Mouse (Mus musculus) cerebellum, adult 2 months (tissue): ENCODE measurements at regions not wholly inside any gene's neighbourhood (a gene's known extent, or its start where the extent isn't known, plus 50 kb on each side); places are given as distances from the start of the nearest gene placed in this dataset.

ENCODE experiments used
- CTCF ChIP-seq: fragments of 200-500 bp; IDR thresholded peaks from 2 replicates; pipeline ENCODE4 v1.5.1; 2011; ENCODE audit warnings: low read depth, mild to moderate bottlenecking, control low read depth, low read length, moderate library complexity, borderline replicate concordance; ENCODE audit not compliant: insufficient read depth
- POLR2A ChIP-seq: fragments of 200-500 bp; IDR thresholded peaks from 2 replicates; pipeline ENCODE4 v1.6.1; 2011; ENCODE audit warnings: low read length, control low read depth, borderline replicate concordance; ENCODE audit not compliant: insufficient read depth

- TF ChIP-seq CTCF: no peak
- TF ChIP-seq POLR2A: no peak
Observed at GRCm38 (mm10) chr14:105644428-105644827, 252.2 kb downstream of the Spry2 start.
